Mouse (Mus musculus) embryo, embryonic 10.5 days (tissue): ENCODE data around the gene Fam104a.

Experiments used
- DNase-seq: peaks from one replicate; pipeline ENCODE4 v3.0.0-alpha.2; 2015; ENCODE audit warnings: low spot score

Gene Fam104a

DNA sequence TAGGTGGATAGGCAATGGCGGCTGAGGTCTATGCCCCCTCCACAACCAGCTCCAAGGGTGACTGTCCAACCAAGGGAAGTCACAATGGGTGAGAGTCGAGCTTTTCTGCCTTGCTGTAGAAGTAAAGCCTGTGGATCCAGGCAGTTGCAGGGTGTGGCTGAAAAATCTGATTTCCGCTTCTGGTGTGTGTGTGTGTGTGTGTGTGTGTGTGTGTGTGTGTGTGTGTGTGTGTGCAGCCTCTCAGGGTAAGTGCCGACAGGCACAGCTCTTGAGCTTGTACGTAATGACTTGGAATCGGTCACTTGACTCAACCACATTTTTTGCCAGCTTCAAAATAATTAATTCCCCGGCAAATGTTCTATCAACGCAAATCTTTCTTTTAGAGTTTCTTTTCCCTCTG lies 52.7 kb downstream of the Fam104a start:
- no peak for DNase-seq

DNA sequence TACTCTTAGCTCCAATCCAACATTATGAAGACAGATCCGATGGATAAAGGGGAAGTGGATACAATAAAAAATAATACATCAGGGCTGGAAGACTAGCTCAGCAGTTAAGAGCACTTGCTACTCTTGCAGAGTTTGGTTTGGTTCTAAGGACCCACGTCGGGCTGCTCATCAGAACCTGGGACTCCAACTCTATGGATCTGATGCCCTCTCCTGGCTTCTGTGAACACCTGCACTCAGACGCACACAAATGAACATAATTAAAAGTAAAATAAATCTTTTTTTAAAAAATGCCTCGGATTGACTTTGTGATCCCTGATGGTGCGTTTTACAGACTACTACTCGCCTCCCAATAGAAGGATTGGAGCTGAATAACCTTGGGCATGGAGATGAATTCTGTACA lies 53.3 kb downstream of the Fam104a start:
- DNase-seq: peak; percentile 39

DNA sequence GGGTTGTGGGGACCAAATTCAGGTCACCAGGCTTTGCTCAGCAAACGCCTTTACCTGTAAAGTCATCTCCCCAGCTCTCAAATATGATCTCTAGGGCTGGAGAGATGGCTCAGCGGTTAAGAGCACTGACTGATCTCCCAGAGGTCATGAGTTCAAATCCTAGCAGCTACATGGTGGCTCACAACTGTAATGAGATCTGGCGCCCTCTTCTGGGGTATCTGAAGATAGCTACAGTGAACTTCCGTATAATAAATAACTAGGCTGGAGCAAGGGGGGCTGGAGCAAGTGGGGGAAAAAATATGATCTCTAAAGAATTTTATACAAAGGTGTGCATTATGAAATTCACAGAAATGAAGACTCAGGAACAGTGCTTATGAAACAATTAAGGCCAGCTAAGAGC lies 56.2 kb downstream of the Fam104a start:
- DNase-seq: peak; percentile 56

DNA sequence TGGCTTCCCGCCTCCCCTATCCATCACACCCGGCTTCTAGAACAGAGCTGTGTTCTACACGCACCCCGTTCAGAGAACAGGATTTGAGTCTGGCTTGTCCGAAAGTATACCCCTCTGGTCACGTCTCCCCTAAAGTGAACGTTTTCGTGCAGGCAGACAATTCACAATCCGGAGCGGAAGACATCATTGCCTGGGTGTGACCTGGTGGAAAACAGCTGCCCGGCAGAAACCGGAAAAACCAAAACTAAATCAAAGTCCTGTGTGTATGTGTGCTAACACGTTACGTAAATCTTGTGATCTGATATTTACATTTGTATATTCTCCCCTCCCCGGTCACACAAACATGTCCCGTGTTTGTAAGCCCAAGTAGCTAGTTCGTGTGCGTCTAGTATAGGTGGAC lies 58.5 kb downstream of the Fam104a start:
- no peak for DNase-seq

DNA sequence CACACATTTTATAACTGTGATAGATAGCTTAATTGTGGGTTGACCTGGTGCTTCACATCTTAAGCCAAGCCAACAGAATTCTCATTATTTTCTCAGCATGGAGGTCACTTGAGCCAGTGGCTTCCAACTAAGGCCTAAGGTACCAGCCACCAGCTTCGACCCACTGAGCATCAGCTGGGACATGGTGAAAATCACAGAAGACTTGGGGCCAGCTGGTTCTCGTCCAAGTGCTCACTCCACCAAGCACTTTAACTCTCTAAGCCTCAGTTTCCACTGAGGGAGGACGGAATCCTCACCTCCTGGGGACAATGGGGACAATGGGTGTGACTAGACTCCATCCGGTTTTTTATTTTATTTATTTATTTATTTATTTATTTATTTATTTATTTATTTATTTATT lies 61.9 kb downstream of the Fam104a start:
- DNase-seq: no peak

DNA sequence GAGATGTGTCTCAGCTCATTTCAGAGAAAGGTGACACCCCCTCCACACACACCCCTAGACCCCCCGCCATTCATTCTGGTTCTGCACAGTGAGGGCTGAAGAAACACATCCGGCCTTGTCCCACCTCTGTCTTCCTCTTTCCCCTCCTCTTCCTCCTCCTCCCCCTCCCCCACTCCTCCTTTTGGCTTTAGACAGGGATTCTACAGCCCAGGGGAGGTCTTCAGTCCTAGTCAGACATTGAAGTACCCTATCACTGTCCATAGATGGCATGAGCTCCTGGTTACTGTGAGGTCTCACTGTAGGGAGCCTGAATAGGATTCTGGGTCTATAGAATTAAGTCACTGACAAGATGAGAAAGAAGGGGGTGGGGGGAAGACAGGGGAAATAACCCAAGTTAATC lies 63.0 kb downstream of the Fam104a start:
- no peak for DNase-seq

DNA sequence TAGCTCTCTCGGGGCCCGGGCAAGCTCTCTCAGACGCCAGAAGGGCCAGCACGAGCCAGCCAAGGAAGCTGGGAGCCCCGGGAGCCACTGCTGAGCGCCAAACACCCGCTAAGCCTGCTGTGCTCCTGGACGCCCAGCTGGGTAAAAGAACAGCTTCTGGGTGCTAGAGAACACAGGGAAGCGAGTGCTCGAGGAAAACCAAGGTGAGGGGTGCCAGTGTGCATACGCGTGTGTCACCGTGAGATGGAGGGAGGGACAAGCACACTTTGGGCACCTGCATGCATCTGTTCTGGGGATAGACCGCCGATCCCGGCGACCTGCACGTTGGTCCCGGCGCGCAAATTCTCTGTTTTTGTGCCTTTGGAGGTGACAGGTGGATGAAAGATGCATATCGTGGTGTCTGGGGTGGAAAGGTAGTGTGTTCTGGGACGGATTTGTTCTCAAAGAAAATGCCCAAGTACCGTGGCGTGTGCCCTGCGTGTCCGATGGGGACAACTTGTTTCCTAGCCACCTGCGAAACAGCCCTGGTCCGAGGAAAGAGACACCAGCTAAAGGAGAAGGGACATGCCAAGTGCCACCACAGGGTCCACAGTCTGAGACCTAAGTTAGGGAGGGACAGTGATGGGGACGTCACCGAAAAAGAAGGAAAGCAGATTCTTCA lies 64.4 kb downstream of the Fam104a start:
- no peak for DNase-seq

DNA sequence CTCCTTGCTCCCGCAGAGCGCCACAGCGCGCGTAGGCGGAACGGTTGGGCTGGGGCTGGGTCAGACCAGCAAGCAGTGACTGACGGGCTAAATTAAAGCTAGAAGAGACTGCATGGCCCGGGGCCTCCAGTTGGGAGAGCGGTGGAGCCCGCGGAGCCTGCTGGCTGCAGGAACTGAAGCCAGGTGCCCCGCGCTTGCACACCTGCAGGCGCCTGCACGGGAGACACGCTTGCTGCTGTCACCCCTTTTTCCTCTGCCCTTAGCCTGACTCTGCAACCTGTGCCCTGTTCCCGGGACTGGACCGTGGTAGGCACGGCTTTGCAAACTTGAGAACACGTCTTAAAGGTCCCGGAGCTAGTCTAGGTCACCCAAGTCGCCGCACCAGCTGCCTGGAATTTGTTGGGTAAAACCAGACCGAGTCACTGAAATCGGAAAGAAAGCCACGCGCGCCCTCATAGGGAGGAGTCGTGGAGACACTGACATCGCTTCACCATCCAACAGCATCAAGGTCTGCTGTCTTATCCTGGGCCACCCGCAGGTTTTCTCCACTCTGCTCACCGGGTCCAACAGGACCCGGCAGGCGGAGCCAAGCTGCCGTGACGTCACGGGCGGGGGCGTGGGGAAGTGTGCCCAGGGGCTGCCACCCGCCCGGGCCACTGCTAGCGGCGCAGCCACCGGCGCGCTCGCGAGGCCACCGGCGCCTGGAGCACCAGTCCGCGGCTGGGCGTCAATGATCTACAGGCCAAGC lies 65.1 kb downstream of the Fam104a start, which contains the start of gene Sstr2:
TSS of gene Sstr2 (plus strand) at position 671 of the 748 bp plus-strand sequence.
- DNase-seq: peak; percentile 71

DNA sequence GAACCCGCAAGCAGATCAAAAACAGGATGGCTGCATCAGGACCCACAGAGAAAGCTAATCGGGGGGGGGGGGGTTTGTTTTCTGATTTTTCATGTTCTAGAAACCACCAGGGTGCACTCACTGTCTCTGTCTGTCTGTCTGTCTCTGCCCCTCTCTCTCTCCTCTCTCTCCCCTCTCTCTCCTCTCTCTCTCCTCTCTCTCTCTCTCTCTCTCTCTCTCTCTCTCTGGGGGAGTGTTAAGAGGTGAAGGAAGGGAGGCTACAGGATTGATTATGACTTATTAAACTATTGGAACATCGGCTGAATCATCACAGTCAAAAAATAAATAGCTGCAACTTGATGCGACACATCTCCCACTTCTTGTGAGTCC lies 65.7 kb downstream of the Fam104a start:
- DNase-seq: no peak

DNA sequence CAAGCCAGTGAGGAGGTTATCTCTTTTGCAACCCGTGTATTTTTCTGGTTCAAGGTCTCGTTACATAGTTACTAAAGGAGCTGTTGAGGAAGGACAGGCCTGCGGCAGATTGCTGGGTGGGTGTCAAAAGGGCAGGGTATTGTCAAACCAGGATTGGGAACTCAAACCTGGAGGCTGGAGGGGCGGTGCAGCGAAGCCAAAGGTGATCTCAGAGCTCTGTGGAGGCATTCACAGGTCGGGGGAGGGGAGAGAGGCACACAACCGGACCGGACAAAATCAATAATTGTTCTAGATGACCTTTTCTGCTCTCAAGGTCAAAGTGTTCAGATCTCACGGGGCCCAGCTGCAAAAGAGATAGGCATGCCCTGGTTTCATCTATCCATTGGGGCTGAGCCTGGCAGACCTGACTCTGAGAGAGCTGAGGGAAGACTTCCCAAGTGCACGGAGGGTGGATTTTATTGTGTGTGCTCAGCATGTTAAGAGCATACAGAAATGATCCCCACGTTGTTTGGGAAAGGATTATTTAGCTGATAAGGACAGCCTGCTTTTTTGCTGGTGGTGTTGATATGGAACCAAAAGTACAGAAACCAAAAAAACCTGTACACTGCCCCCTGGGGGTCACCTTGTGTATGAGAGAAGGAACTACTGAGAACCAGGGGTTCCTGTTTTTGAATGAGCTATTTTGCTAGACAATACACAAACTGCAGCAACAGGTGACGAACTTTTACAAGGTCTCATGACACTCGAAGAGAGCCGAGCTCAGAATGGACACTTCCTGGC lies 66.6 kb downstream of the Fam104a start:
- peak; percentile 87 for DNase-seq

DNA sequence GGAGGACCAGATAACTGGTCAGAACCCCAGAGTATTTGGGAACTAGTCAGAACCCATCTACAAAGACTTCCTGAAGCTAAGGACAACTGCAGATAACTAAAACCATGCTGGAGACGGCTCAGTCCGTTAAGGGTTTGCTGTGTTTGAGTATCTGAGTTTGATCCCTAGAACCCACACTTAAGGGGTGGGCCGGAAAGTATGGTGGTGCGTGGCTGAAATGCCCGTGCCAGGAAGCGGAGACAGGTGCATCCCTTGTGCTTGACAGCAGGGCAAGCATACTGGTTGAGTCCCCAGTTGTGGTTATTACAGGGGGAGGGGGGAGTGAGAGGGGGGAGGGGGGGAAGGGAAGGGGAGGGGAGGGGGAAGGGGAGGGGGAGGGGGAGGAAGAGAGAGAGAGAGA lies 69.5 kb downstream of the Fam104a start:
- DNase-seq: no peak

DNA sequence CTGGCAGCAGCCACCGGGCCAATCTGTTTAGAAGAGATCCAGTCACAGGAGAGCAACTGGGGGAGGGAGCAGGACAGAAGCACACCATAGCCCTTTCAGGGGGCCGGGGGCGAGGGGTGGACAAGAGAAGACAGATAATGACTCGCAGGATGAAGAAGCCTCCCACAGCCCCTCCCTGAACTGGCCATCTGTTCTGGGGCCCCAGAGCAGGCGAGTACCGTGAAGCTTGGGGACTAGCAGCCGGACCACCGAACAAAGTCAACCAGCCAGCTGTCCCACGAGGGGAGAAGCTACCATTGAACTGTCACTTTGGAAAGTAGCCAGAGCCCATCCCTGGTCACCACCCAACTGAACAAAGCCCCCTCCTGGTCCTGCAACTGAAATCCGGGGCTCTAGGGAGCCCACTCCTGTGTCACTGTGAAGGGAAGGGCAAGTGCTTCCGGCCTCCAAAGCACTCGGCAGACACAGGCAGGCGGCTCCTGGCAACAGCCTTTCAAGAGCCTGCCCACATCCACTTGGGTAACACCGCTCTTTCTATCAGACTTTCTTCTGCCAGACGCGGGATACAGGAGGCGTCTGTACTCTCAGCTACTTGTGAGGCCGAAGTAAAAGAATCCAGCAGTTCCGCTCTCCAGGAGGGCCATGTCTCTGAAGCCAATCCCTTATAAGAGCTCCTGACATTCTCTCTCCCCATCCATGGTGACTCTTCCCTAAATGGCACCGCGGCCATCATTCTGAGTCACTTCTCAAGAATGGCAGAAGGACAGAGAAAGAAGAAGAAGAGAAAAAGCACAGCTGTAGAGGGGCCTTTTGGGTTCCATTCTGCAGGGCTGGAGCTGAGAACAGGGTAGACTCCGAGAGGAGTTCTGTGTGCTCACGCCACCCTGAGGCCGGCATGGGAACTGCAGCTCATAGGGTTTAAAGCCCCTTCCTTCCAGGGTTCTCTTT lies 72.0 kb downstream of the Fam104a start:
- DNase-seq: peak; percentile 87
